Mouse (Mus musculus) stomach, postnatal 0 days (tissue): ENCODE measurements around the gene Pgls. TPM values are rescaled to one million over a fixed set of nuclear protein-coding genes. Genes with fewer than 3 reads are reported as not detected.

Experiments
- ATAC-seq: fragments of 200-750 bp; cut with Nextera tagmentation; 2 replicates; pipeline ENCODE4 v1.8.0; 2017; ENCODE audit not compliant: low FRiP score, low TSS enrichment
- DNase-seq: peaks from one replicate; pipeline ENCODE4 v3.0.0-alpha.2; 2016; ENCODE audit warnings: low spot score
- H3K27ac ChIP-seq: fragments of 300-500 bp; sonication (generic); replicated peaks from 2 replicates; pipeline ENCODE4 v1.5.1; 2014; ENCODE audit warnings: mild to moderate bottlenecking, control low read depth
- H3K27me3 ChIP-seq: fragments of 300-500 bp; sonication (generic); 2 replicates; pipeline ENCODE4 v1.6.1; 2014; ENCODE audit warnings: low read length; ENCODE audit not compliant: control insufficient read depth, insufficient read depth
- H3K36me3 ChIP-seq: fragments of 300-500 bp; sonication (generic); 2 replicates; pipeline ENCODE4 v1.6.1; 2014; ENCODE audit warnings: low read length, mixed read lengths; ENCODE audit not compliant: control insufficient read depth, insufficient read depth
- H3K4me1 ChIP-seq: fragments of 300-500 bp; sonication (generic); replicated peaks from 2 replicates; pipeline ENCODE4 v1.6.1; 2014; ENCODE audit warnings: antibody characterized with exemption; ENCODE audit not compliant: control insufficient read depth, insufficient read depth
- H3K4me2 ChIP-seq: fragments of 300-500 bp; sonication (generic); replicated peaks from 2 replicates; pipeline ENCODE4 v1.6.1; 2014; ENCODE audit warnings: low read depth, mild to moderate bottlenecking, control low read depth, moderate library complexity
- H3K4me3 ChIP-seq: fragments of 300-500 bp; sonication (generic); 2 replicates; pipeline ENCODE4 v1.5.1; 2014; ENCODE audit warnings: low read depth, low read length, control low read depth
- H3K9ac ChIP-seq: fragments of 300-500 bp; sonication (generic); 2 replicates; pipeline ENCODE4 v1.6.1; 2014; ENCODE audit warnings: mild to moderate bottlenecking, low read length, control low read depth, mixed read lengths
- H3K9me3 ChIP-seq: fragments of 300-500 bp; sonication (generic); 2 replicates; pipeline ENCODE4 v1.6.1; 2016; ENCODE audit warnings: low read length; ENCODE audit not compliant: control insufficient read depth
- CTCF ChIP-seq: IDR thresholded peaks from 2 replicates; pipeline ENCODE4 v1.5.1; 2016; ENCODE audit warnings: antibody characterized with exemption, low read depth, mild to moderate bottlenecking, moderate library complexity
- EP300 ChIP-seq: optimal IDR thresholded peaks from 2 replicates; pipeline ENCODE3; 2016; ENCODE audit warnings: antibody characterized with exemption
- WGBS: fragments of 180-500 bp; shearing (Covaris S2); extraction: QIAGEN DNeasy Blood & Tissue Kit; methylation state at CpG from one replicate; pipeline ENCODE4 v1.1.7; 2014; 5-methylcytosine and 5-hydroxymethylcytosine counted together
- polyA plus RNA-seq: library from polyadenylated mRNA; unstranded; fragments of >200 nt; fragmentation: Nextera tagmentation; extraction: Ambion mirVana; gene quantifications from 2 replicates; pipeline ENCODE4 v1.2.1, GENCODE M21; 2015

The Pgls gene
- polyA plus RNA-seq, 1 experiment from 2014 or later, result 221 TPM

- no peaks in the 10 kb centered on the region for H3K27me3 ChIP-seq
- H3K4me3 ChIP-seq, result peak overlapping the region; percentile 60
- WGBS, result under 1% methylated on average over 41 of the region's 41 CpGs
- peak overlapping the region; percentile 60 for H3K9ac ChIP-seq
- ATAC-seq (peak; percentile 90), DNase-seq (peak; percentile 99)
- H3K36me3 ChIP-seq, result no peaks in the 10 kb centered on the region
- no peak for TF ChIP-seq EP300
- peak; percentile 29; the same call in 1 of the 2 replicates for TF ChIP-seq CTCF
- peak overlapping the region; percentile 93 for H3K27ac ChIP-seq
- peak overlapping the region; percentile 81 for H3K4me2 ChIP-seq
- peaks cover 4% of the 10 kb centered on the region; the same call in 1 of the 2 replicates for H3K4me1 ChIP-seq
- H3K9me3 ChIP-seq, result no peaks in the 10 kb centered on the region
Measured at GRCm38 (mm10) chr8:71570291-71570954, 21.6 kb upstream of the Pgls start.

GRCm38 (mm10) chr8:71572077-71572476 is 19.9 kb upstream of the Pgls start:
- H3K9ac ChIP-seq, result no peak overlapping the region
- peak overlapping the region; percentile 56 for H3K27ac ChIP-seq
- H3K4me2 ChIP-seq, result no peak overlapping the region
- TF ChIP-seq EP300 (no peak), CTCF (peak; percentile 38; the same call in 1 of the 2 replicates)
- H3K36me3 ChIP-seq, result no peaks in the 10 kb centered on the region
- no peak overlapping the region for H3K4me3 ChIP-seq
- ATAC-seq (no peak), DNase-seq (no peak)
- H3K9me3 ChIP-seq, result no peaks in the 10 kb centered on the region
- 67% methylated on average over 2 of the region's 2 CpGs for WGBS
- no peaks in the 10 kb centered on the region for H3K27me3 ChIP-seq
- H3K4me1 ChIP-seq, result peaks cover 4% of the 10 kb centered on the region; the same call in 1 of the 2 replicates

- Histone ChIP-seq H3K9me3 (no peaks in the 10 kb centered on the region), H3K36me3 (no peaks in the 10 kb centered on the region), H3K4me1 (peaks cover 4% of the 10 kb centered on the region; the same call in 1 of the 2 replicates), H3K4me3 (no peak overlapping the region), H3K9ac (no peak overlapping the region), H3K27ac (peak overlapping the region; percentile 70), H3K27me3 (no peaks in the 10 kb centered on the region), H3K4me2 (peak overlapping the region; percentile 17; the same call in 1 of the 2 replicates)
- WGBS, result 63% methylated on average over 9 of the region's 9 CpGs
- TF ChIP-seq EP300 (no peak), CTCF (no peak)
- DNase-seq, result peak; percentile 93
- no peak for ATAC-seq
Measured at GRCm38 (mm10) chr8:71572847-71573633, 18.9 kb upstream of the Pgls start.

DNA sequence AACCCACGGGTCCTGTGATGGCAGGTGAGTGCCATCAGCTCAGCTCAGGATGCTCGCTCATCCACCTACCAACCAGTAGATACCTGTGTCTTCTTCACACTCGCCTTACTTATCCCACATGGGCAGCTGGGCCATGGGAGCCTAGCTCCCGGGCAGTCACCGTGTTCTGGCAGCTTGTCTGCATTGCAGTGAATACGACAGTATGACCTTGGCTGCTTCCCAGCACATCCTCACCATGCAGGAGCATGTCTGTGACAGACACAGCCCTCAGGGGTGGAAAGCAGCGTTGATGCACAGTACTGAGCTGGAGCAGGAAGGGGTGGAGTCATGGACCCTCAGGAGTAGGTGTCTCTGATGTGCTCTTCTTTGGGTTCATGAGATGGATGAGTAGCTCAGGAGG is 17.6 kb upstream of the Pgls start:
- ATAC-seq, result no peak

DNA sequence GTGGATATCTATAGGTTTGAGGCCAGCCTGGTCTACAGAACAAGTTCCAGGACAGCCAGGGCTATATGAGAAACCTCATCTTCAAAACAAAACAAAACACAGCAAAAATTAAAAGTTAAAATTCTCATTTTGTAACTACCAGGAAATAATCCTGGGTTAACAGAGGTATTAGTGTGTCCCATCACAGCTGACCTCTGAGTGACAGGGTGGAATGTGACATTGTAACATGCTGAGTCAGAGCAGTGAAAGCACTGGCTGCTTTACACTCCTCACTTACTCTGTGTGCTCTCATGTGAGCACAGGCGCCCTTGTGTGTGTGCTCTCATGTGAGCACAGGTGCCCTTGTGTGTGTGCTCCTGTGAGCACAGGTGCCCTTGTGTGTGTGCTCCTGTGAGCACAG is 17.0 kb upstream of the Pgls start:
- H3K36me3 ChIP-seq, result no peaks in the 10 kb centered on the region
- H3K27ac ChIP-seq, result no peak overlapping the region
- WGBS, result 37% methylated on average over 1 of the region's 1 CpGs
- H3K4me3 ChIP-seq, result no peak overlapping the region
- TF ChIP-seq EP300, result no peak
- no peak for TF ChIP-seq CTCF
- no peaks in the 10 kb centered on the region; the same call in 1 of the 2 replicates for H3K4me1 ChIP-seq
- ATAC-seq, result no peak
- H3K4me2 ChIP-seq, result no peak overlapping the region
- H3K27me3 ChIP-seq, result no peaks in the 10 kb centered on the region
- no peak overlapping the region for H3K9ac ChIP-seq
- no peaks in the 10 kb centered on the region for H3K9me3 ChIP-seq
- no peak for DNase-seq

More for the DNA sequence above, 17.6 kb upstream of the Pgls start:
- WGBS, result 64% methylated on average over 7 of the region's 7 CpGs
- TF ChIP-seq CTCF (no peak), EP300 (no peak)
- Histone ChIP-seq H3K4me1 (no peaks in the 10 kb centered on the region; the same call in 1 of the 2 replicates), H3K27ac (no peak overlapping the region), H3K9ac (no peak overlapping the region), H3K9me3 (no peaks in the 10 kb centered on the region), H3K4me2 (no peak overlapping the region), H3K4me3 (no peak overlapping the region), H3K27me3 (no peaks in the 10 kb centered on the region), H3K36me3 (no peaks in the 10 kb centered on the region)
- DNase-seq, result no peak
